9 mouse cellular contexts compared by ENCODE assay signal in the genomic region with DNA sequence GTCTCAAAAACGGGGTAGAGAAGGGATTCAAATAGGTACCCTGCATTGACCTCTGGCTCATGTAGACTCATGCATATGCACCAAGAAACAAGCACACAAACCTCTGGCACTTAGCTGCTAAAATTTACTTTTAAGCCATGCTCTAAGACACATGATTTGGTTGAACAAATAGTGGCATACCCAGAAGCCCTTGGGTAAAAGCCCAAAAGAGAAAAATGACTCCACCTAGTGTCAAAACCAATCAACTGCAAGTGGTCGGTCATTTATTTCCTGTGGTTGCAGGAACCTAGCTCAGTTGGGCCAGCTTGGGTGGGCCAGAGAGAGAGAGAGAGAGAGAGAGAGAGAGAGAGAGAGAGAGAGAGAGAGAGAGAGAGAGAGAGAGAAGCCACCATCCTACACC.
A peak's percentile ranks its signal among the peaks of the same experiment; 100 is the strongest.
DNase-seq lines count a peak whose midpoint lies in the region; TF ChIP-seq lines count a peak whose summit lies in the region.
"Had no signal": no experiment of that assay in that cellular context is flagged by ENCODE, and none has a peak within 500 bp of the region (broad histone marks: within the 10 kb centered on the region; RNA-seq: fewer than 3 reads in every experiment).

No protein-coding gene starts in this region.

- H3K4me3 ChIP-seq in left cerebral cortex, adult 2 months, result no peak overlapping the region

- intact Hi-C loops in left cerebral cortex, adult 2 months (cut with DNase I), result no loop called here

- H3K27ac ChIP-seq in left cerebral cortex, adult 2 months, result no peak overlapping the region

- TF ChIP-seq CTCF in left cerebral cortex, adult 2 months (IDR thresholded peaks at IDR 0.05), result peak; percentile 47

- peak; percentile 34 for DNase-seq in adrenal gland, postnatal 14 days
- DNase-seq in adrenal gland, postnatal 10 days, result no peak
- DNase-seq in left cerebral cortex, adult 2 months (ENCODE audit: extremely low spot score in 1 of 2, low spot score in 2 of 2), result no peak
- DNase-seq in left cerebral cortex, adult 9 months (ENCODE audit: low spot score in 2 of 2), result no peak
- DNase-seq in ES-CJ7 (ENCODE audit: low read depth, low spot score), result peak; percentile 33
- peak; percentile 18 for DNase-seq in kidney, postnatal 10 days
- no peak for DNase-seq in adrenal gland, adult 18-20 months (ENCODE audit: low spot score in 2 of 2)
- DNase-seq in urinary bladder, postnatal 14 days (ENCODE audit: low spot score), result no peak
- DNase-seq: cerebellum, postnatal 14 days had no signal

Comparison
In these comparisons a context has a peak if more than half of its experiments do, and no peak if none do; other contexts are left out.
1. DNase-seq: peak in adrenal gland, postnatal 14 days (single experiment), ES-CJ7 (single experiment) and kidney, postnatal 10 days (single experiment); none in adrenal gland, postnatal 10 days (single experiment), left cerebral cortex, adult 2 months (0 of 2), left cerebral cortex, adult 9 months (0 of 2), adrenal gland, adult 18-20 months (0 of 2) and urinary bladder, postnatal 14 days (single experiment).